Mouse (Mus musculus) thymus, postnatal 10 days (tissue): ENCODE measurements around the gene Taar8c.
"Not testable (repeated sequence)": the region's sequence is repeated elsewhere in the genome, so short reads cannot be mapped to it uniquely, and the experiment has no call there.

Experiments used
- DNase-seq, 2 experiments: peaks; one replicate each; pipeline ENCODE4 v3.0.0; 2021; ENCODE audit warnings: low spot score in 2 of 2

Taar8c gene

GRCm38 (mm10) chr10:24101812-24102211, at the start of gene Taar8c:
TSS of gene Taar8c (minus strand) at chr10:24101912.
- DNase-seq = not testable (repeated sequence)

DNA sequence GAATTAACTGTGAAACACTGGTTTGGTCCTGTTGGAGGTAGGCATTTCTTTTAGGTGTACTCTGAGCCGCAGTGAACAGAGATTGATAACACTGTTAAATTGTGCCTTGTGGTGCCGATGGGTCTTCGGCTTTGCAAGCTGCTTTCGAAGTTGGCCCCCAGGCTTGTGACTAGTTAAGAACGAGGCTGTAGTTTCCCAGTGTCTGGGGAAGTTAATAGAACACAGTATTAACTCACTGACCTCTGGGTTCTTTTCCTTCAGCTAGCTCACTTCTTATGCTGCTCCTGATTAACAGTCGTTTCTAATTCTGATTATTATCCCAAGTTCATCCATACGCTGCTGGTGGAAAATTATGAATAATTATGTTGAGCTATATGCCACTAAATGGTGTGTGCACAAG, 48.4 kb upstream of the Taar8c start:
- no peak for DNase-seq

- peak; percentile 86 to 91 for DNase-seq
Observed at GRCm38 (mm10) chr10:24149135-24149781, 47.5 kb upstream of the Taar8c start, which contains the start of gene Stx7. TSS of gene Stx7 (plus strand) at chr10:24149302.

- DNase-seq = no peak
Observed at GRCm38 (mm10) chr10:24142735-24143134, 41.0 kb upstream of the Taar8c start.

DNA sequence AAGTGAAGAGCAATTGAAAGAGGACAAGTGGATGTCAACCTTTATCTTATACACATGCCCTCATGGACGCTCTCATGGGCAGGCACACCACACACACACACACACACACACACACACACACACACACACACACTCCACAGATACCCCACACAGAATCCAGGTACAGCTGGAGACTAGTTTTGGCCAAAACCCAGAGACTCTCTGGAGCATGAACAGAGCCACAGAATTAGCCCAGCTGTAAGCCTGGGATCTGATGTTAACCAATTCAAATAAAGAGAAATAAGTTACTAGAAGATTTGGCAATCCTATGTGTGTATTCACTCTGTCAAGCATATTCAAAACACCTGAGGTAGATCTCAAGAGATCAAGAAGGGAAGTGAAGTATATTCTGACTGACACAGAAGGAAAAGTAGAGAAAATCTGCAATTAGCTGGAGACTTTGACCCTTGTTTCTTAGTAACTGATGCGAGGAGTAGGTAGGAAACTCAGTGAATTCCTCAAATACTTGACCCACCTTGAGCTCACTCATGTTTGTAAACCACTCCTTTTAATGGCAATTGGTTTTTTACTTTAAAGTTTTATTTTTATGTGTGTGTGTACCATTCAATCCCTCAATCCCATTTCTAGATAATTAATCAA, 37.0 kb upstream of the Taar8c start:
- DNase-seq = no peak

- DNase-seq = no peak
Observed at GRCm38 (mm10) chr10:24134071-24134645, 32.4 kb upstream of the Taar8c start.

- DNase-seq = no peak
Observed at GRCm38 (mm10) chr10:24133132-24133531, 31.4 kb upstream of the Taar8c start.

- no peak for DNase-seq
Observed at GRCm38 (mm10) chr10:24132273-24132672, 30.6 kb upstream of the Taar8c start.

- DNase-seq = peak; percentile 24 to 77
Observed at GRCm38 (mm10) chr10:24131451-24132262, 29.9 kb upstream of the Taar8c start.

GRCm38 (mm10) chr10:24111116-24111778, 9.5 kb upstream of the Taar8c start:
- DNase-seq = peak in 1 of 2 experiments; percentile 49

DNA sequence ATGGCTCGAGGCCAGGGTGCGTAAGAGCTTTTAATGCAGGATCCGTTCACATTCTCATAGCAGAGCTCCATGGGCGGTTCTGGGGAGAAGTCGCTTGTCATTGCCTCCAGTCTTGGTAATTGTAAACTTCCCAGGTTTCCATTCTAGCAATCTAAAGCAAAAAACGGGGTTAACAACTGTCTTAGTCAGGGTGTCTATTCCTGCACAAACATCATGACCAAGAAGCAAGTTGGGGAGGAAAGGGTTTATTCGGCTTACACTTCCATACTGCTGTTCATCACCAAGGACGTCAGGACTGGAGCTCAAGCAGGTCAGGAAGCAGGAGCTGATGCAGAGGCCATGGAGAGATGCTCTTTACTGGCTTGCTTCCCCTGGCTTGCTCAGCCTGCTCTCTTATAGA, 7.7 kb upstream of the Taar8c start, which contains the start of gene Taar9:
Gene Taar9, minus strand, starts transcription at position 101 of the 400 bp plus-strand sequence.
- DNase-seq = not testable (repeated sequence)

DNA sequence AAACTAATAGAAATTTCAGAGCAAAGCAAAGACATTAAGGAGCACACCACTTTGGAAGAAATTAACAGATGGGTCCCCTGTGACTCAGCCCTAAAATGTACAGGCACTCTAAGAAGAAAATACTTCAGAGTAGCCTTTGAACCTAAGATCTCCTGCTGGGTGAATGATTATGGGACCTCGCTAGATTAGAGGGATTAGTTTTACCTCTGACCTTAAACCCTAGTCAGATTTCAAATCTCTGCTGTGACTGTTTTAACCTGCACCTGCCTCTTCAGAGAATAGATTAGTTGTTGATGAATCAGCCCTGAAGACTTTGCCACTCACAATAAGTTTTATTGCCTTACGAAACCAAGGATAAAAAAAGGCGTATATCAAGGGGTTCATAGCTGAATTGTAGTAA, 6.5 kb upstream of the Taar8c start:
- no peak for DNase-seq

DNA sequence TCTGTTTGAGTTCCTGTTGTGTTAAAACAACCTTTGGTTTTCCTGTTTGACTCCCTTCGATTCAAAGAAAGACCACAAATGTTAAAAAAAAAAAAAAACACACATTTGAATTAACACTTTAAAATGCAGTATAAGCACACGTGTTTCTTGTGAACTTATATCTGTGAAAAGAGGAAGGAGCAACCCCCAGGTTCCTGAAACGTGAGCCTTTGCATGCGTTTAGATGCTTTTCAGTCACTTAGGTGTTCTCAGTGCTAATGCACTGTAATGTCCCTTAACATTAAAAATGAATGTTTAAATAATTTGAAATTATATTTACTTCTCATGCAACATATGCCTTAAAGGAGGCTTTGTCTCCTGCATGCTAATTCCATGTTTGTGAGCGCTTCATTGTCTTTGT, 6.0 kb upstream of the Taar8c start:
- no peak for DNase-seq

GRCm38 (mm10) chr10:24103299-24103698, 1.6 kb upstream of the Taar8c start:
- not testable (repeated sequence) for DNase-seq

DNA sequence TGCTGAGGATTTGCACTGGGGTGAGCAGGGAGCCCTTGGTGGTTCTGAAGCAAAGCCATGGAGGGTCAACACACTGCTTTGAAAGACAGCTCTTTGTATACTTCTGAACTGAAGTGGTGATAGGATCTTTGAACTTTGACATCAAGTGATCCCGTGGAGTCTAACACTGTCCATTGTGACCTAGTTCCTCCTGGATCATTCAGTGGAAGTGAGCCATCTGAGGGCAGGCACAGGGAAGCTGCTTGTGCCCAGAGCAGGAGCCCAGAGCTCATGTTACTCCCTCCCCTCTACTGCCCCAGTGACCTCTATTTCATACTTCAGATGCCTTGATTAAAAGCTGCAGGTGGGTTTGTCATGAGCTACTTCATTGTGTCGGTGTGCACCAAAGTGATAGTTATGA, 4.7 kb downstream of the Taar8c start:
- DNase-seq = not testable (repeated sequence)

- no peak for DNase-seq
Observed at GRCm38 (mm10) chr10:24092194-24092593, 9.5 kb downstream of the Taar8c start, which contains the start of gene Taar8b. TSS of gene Taar8b (minus strand) at chr10:24092294.

DNA sequence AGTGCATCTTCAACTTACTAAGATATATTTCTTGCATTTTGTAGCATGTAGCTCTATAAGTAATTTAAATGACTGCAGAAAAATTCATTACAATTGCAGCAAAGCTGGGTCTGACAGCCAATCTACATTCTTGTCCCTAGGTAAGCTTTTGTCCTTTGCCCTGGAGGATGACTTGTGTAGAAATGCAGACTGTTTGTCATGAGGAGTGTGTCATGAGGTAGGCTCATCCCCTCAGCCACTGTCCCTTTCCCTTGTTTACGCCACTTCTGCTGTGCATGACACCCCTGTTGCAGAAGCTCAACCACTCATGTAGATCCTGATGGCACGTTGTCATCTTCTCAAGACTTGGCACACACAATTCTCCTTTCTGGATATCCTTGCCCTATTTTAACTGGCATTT, 14.5 kb downstream of the Taar8c start:
- no peak for DNase-seq

DNA sequence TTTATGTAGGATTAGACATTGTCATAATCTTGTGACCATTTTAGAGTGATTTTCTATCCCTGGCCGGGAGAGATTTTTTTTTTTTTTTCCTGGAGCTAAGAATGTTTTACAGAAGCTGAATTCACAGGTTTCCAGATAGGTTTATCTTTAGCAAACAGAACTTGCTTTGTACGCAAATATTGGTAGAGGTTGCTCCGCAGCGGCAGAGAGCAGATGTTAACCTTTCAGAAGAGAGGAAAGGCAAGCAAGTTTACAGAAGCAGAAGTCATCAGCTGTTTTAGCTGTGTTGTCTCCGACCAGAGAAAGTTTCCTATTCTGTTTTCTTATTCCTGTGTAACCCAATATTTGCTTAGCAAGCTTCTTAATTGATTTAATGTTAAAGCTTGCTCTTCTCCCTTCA, 15.2 kb downstream of the Taar8c start:
- no peak for DNase-seq

DNA sequence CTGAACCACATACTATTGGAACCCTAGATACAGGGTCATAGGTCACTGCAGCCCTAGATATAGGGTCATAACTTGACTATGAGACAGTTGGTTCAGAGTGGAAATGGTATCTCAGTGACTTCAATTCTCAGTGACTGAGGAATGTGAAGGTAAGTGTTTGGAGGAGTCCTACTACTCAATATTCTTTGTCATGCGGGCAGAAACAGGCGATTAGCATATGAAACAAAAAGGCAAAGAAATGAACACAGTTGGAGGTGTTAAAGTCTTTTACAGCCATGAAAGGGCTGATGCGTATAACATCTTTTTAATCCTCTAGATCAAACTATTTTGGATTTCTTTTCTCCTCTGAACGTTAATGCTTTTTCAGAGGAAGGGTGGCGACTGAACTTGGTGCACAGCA, 15.8 kb downstream of the Taar8c start:
- no peak for DNase-seq

- DNase-seq = peak in 1 of 2 experiments; percentile 15
Observed at GRCm38 (mm10) chr10:24080166-24080565, 21.5 kb downstream of the Taar8c start.

- DNase-seq = not testable (repeated sequence)
Observed at GRCm38 (mm10) chr10:24076200-24076599, 25.5 kb downstream of the Taar8c start, which contains the start of gene Taar8a. TSS of gene Taar8a (plus strand) at chr10:24076500.
